Mouse (Mus musculus) effector memory CD4-positive, alpha-beta T cell, adult 7 months (primary cell): Measurements from ENCODE around the gene Apol10a. TPM values are rescaled to one million over a fixed set of nuclear protein-coding genes. Genes with fewer than 3 reads are reported as not detected.

ENCODE experiments used
- polyA plus RNA-seq: library from polyadenylated mRNA; unstranded; fragments of 100-300 nt; shearing (Covaris generic); gene quantifications from one replicate; pipeline ENCODE4 v1.2.1, GENCODE M21; 2017

Apol10a gene
- 0.61 TPM for polyA plus RNA-seq

GRCm38 (mm10) chr15:77476693-77477092 lies at the start of gene Apol10a:
Gene Apol10a (plus strand): TSS chr15:77477047.

DNA sequence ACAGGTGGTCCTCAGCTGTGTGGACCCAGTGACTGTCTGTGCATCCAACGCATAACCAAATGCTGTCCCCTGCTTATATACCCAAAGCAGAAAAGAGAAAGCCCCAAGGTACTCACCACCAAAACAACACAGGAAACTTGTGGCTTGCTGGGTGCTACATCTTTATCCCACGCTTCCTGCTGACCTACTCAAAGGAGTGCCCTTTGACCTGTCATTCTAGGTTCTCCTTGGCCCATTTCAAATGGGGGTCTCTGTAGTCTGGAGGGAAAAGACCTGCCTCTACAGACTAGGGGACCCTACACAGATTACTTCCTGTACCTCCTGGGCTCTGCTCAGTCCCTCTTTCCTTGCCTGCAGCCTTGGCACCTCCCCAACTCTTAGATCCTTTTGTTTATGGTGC lies 29.5 kb upstream of the Apol10a start, which contains the start of gene Apol7b:
Gene Apol7b (minus strand): TSS at position 101 of the 400 bp plus-strand sequence.

DNA sequence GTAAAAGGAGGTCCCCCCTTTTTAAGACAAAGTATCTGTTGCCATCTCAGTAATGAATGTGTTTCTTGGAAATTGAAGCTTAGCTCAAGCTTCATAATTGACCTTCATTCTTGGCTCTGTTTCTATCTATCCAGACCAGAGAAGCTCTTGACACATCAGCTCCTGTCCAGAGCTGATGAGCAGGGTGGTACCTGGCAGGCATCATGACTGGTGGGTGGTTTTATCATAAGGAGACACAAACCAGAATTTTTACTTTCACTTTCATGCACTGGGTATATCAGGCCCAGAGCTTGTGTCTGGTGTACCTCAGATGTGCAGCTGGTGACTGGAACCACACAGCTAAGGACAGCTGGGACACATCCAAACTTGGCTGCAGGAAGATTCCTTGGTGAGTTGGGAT lies 31.1 kb downstream of the Apol10a start, which contains the start of gene Apol11a:
Gene Apol11a (plus strand): TSS at position 306 of the 400 bp plus-strand sequence.

GRCm38 (mm10) chr15:77533216-77533615 lies 56.4 kb downstream of the Apol10a start, which contains the start of gene Apol7c:
Gene Apol7c (minus strand): TSS chr15:77533316.

Other genes starting within 250 kb of the Apol10a start
- 0.62 TPM for gene Rbfox2, start 170.0 kb upstream of the Apol10a start, polyA plus RNA-seq
- not detected for gene Apol7a, start 77.9 kb upstream of the Apol10a start, polyA plus RNA-seq
- gene Apol9a, start 65.9 kb upstream of the Apol10a start, polyA plus RNA-seq: 0.90 TPM
- 4.7 TPM for gene Apol7b, start 29.6 kb upstream of the Apol10a start, polyA plus RNA-seq
- 0.22 TPM for gene Apol11a, start 31.2 kb downstream of the Apol10a start, polyA plus RNA-seq
- gene Apol7c, start 56.3 kb downstream of the Apol10a start, polyA plus RNA-seq: not detected
- not detected for gene 1700025B11Rik, start 84.8 kb downstream of the Apol10a start, polyA plus RNA-seq
- gene Apol10b, start 119.1 kb downstream of the Apol10a start, polyA plus RNA-seq: 2.8 TPM
- not detected for gene Gm36245, start 122.2 kb downstream of the Apol10a start, polyA plus RNA-seq
- 0.43 TPM for gene Apol11b, start 166.2 kb downstream of the Apol10a start, polyA plus RNA-seq
- 130 TPM for gene Apol7e, start 221.8 kb downstream of the Apol10a start, polyA plus RNA-seq